Mouse (Mus musculus) forebrain, embryonic 10.5 days (tissue): Measurements from ENCODE around the gene Mcrs1. TPM values are rescaled to one million over a fixed set of nuclear protein-coding genes. Genes with fewer than 3 reads are reported as not detected.
A peak's percentile ranks its signal among the peaks of the same experiment; 100 is the strongest.

ENCODE experiments used
- DNase-seq: peaks from one replicate; pipeline ENCODE4 v3.0.0-alpha.2; 2017; ENCODE audit warnings: low spot score; ENCODE audit errors: extremely low spot score
- H3K27ac ChIP-seq: fragments of 300-500 bp; sonication (generic); 2 replicates; pipeline ENCODE4 v1.5.1; 2016; ENCODE audit warnings: mild to moderate bottlenecking
- H3K27me3 ChIP-seq: fragments of 300-500 bp; sonication (generic); 2 replicates; pipeline ENCODE4 v1.6.1; 2016; ENCODE audit warnings: mild to moderate bottlenecking; ENCODE audit not compliant: poor library complexity, severe bottlenecking
- H3K36me3 ChIP-seq: fragments of 300-500 bp; sonication (generic); replicated peaks from 2 replicates; pipeline ENCODE4 v1.6.1; 2016; ENCODE audit warnings: mild to moderate bottlenecking, moderate library complexity
- H3K4me1 ChIP-seq: fragments of 300-500 bp; sonication (generic); 2 replicates; pipeline ENCODE4 v1.6.1; 2016
- H3K4me3 ChIP-seq: fragments of 300-500 bp; sonication (generic); 2 replicates; pipeline ENCODE4 v1.5.1; 2016; ENCODE audit warnings: mild to moderate bottlenecking, moderate library complexity
- H3K9me3 ChIP-seq: fragments of 300-500 bp; sonication (generic); 2 replicates; pipeline ENCODE4 v1.6.1; 2016; ENCODE audit warnings: mild to moderate bottlenecking, moderate library complexity
- WGBS: fragments of 180-500 bp; shearing (Covaris S2); methylation state at CpG from one replicate; pipeline ENCODE4 v1.1.7; 2016; 5-methylcytosine and 5-hydroxymethylcytosine counted together
- polyA plus RNA-seq: library from polyadenylated mRNA; unstranded; fragments of >200 nt; fragmentation: Nextera tagmentation; extraction: Ambion mirVana; gene quantifications from 2 replicates; pipeline ENCODE4 v1.2.1, GENCODE M21; 2016

Gene Mcrs1
- polyA plus RNA-seq, 1 experiment from 2014 or later = 203 TPM

- H3K9me3 ChIP-seq = no peaks in the 10 kb centered on the region
Measured at GRCm38 (mm10) chr15:99242045-99242444, 9.7 kb downstream of the Mcrs1 start.

GRCm38 (mm10) chr15:99241249-99241648, 10.5 kb downstream of the Mcrs1 start:
- Histone ChIP-seq H3K9me3 (no peaks in the 10 kb centered on the region), H3K36me3 (peaks cover 63% of the 10 kb centered on the region), H3K4me1 (peaks cover 8% of the 10 kb centered on the region; the same call in 1 of the 2 replicates), H3K4me3 (no peak overlapping the region), H3K27me3 (no peaks in the 10 kb centered on the region), H3K27ac (no peak overlapping the region)
- DNase-seq = no peak
- 85% methylated on average over 4 of the region's 4 CpGs for WGBS

More at GRCm38 (mm10) chr15:99242045-99242444, 9.7 kb downstream of the Mcrs1 start:
- Histone ChIP-seq H3K4me1 (peaks cover 8% of the 10 kb centered on the region; the same call in 1 of the 2 replicates), H3K4me3 (no peak overlapping the region), H3K36me3 (peaks cover 71% of the 10 kb centered on the region), H3K27ac (no peak overlapping the region), H3K27me3 (no peaks in the 10 kb centered on the region)
- 94% methylated on average over 10 of the region's 10 CpGs for WGBS
- DNase-seq = no peak

DNA sequence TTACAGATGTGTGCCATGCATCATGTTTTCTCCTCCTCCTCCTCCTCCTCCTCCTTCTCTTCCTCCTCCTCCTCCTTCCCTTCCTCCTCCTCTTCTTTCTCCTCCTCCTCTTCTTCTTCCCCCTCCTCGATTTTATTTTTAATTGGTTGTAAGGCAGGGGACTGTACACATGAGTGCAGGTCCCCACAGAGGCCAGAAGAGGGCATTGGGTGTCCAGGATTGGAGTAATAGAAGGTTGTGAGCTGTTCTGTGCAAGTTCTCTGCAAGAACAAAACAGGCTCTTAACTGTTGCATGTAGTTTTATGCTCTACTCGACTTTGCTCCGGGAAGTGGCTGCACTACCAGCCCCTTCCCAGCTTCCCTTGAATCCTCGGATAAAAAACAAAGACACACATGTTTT, 11.6 kb downstream of the Mcrs1 start:
- peaks cover 8% of the 10 kb centered on the region; the same call in 1 of the 2 replicates for H3K4me1 ChIP-seq
- H3K36me3 ChIP-seq = peaks cover 52% of the 10 kb centered on the region
- 82% methylated on average over 4 of the region's 4 CpGs for WGBS
- H3K27me3 ChIP-seq = no peaks in the 10 kb centered on the region
- DNase-seq = no peak
- H3K4me3 ChIP-seq = no peak overlapping the region
- no peaks in the 10 kb centered on the region for H3K9me3 ChIP-seq
- no peak overlapping the region for H3K27ac ChIP-seq

GRCm38 (mm10) chr15:99238006-99238405, 13.8 kb downstream of the Mcrs1 start:
- H3K4me1 ChIP-seq = peaks cover 22% of the 10 kb centered on the region
- no peak overlapping the region for H3K4me3 ChIP-seq
- 63% methylated on average over 11 of the region's 11 CpGs for WGBS
- H3K27me3 ChIP-seq = peaks cover 18% of the 10 kb centered on the region
- H3K27ac ChIP-seq = peak overlapping the region; percentile 31; the same call in 1 of the 2 replicates
- no peak for DNase-seq
- H3K36me3 ChIP-seq = peaks cover 30% of the 10 kb centered on the region
- no peaks in the 10 kb centered on the region for H3K9me3 ChIP-seq

GRCm38 (mm10) chr15:99234326-99235010, 17.3 kb downstream of the Mcrs1 start:
- peaks cover 24% of the 10 kb centered on the region for H3K4me1 ChIP-seq
- WGBS = 68% methylated on average over 12 of the region's 12 CpGs
- no peak overlapping the region for H3K4me3 ChIP-seq
- peaks cover 54% of the 10 kb centered on the region for H3K27me3 ChIP-seq
- no peak for DNase-seq
- no peak overlapping the region for H3K27ac ChIP-seq
- H3K36me3 ChIP-seq = no peaks in the 10 kb centered on the region
- no peaks in the 10 kb centered on the region for H3K9me3 ChIP-seq

DNA sequence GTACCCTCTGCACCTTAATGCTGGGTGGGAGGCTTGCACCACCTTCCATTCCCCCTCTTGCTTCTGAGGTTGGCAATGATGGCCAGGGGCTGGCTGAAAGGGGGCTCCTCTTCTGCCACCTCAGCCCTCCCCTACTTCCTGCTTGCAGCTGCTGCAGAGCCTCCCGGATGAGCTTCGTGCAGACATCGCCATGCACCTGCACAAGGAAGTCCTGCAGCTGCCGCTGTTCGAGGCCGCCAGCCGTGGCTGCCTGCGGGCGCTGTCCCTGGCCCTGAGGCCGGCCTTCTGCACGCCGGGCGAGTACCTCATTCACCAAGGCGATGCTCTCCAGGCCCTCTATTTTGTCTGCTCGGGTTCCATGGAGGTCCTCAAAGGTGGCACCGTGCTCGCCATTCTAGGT, 18.0 kb downstream of the Mcrs1 start:
- Histone ChIP-seq H3K4me1 (peaks cover 27% of the 10 kb centered on the region), H3K27ac (peak overlapping the region; percentile 21; the same call in 1 of the 2 replicates), H3K27me3 (peaks cover 61% of the 10 kb centered on the region), H3K36me3 (no peaks in the 10 kb centered on the region), H3K9me3 (no peaks in the 10 kb centered on the region), H3K4me3 (no peak overlapping the region)
- WGBS = 74% methylated on average over 17 of the region's 17 CpGs
- no peak for DNase-seq

- Histone ChIP-seq H3K27ac (no peak overlapping the region), H3K4me3 (no peak overlapping the region), H3K4me1 (peaks cover 31% of the 10 kb centered on the region), H3K36me3 (no peaks in the 10 kb centered on the region), H3K27me3 (peaks cover 79% of the 10 kb centered on the region), H3K9me3 (no peaks in the 10 kb centered on the region)
- 79% methylated on average over 10 of the region's 10 CpGs for WGBS
- no peak for DNase-seq
Measured at GRCm38 (mm10) chr15:99231998-99232397, 19.8 kb downstream of the Mcrs1 start.

DNA sequence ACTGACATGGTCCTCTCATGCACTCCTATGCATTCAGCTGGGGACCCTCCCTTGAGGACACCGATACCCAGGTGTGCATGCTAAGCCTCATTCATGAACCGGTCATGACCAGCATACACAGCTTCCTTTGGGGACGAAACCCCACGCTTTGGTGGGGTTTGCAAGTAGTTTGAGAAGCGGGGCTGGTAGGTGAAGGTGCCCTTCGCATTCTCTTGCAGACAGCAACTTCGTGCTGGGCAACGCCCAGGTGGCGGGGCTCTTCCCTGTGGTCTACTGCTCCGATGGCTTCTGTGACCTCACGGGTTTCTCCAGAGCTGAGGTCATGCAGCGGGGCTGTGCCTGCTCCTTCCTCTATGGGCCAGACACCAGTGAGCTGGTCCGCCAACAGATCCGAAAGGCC, 25.7 kb downstream of the Mcrs1 start:
- WGBS = 14% methylated on average over 14 of the region's 14 CpGs
- no peak overlapping the region for H3K27ac ChIP-seq
- H3K4me1 ChIP-seq = peaks cover 64% of the 10 kb centered on the region
- peaks cover 100% of the 10 kb centered on the region for H3K27me3 ChIP-seq
- DNase-seq = no peak
- H3K36me3 ChIP-seq = no peaks in the 10 kb centered on the region
- no peaks in the 10 kb centered on the region for H3K9me3 ChIP-seq
- H3K4me3 ChIP-seq = peak overlapping the region; percentile 50; the same call in 1 of the 2 replicates

DNA sequence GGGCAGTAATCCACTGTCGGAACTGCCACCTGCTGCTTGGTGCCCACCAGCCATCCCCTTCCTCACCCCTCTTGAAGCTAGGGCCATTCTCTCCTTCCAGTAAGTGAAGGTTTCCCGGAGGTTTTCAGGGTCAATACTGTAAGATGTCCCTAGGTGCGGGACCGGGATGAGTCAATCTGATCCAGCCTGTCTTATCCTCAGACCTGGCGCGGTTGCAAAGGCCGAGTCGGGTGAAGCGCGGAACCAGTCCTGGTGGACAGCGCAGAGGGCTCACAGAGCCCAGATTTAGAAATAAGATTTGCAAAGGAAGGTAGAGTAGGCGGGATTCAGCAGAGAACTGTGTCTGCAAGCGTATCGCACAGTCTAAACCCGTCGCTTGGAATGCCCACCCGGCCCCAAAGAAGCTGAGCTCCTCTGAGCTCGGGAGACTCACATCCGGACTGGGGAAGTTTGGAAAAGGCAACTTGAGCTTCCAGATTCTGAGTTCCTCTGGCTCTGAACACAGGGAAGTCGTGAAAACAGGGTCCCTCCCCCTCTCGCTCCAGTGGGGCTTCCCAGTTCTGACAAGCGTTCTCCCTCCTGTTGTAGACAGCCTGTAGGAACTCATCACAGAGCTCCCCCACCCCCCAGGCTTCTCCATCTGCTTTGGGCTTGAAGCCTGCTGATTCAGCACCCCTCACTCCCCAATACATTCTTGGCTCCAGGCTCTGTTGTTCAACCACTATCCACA, 26.5 kb downstream of the Mcrs1 start:
- DNase-seq = peak; percentile 34
- under 1% methylated on average over 22 of the region's 22 CpGs for WGBS
- Histone ChIP-seq H3K4me3 (peak overlapping the region; percentile 50), H3K27ac (no peak overlapping the region), H3K27me3 (peaks cover 100% of the 10 kb centered on the region), H3K9me3 (no peaks in the 10 kb centered on the region), H3K36me3 (no peaks in the 10 kb centered on the region), H3K4me1 (peaks cover 66% of the 10 kb centered on the region)

GRCm38 (mm10) chr15:99224208-99224911, 27.4 kb downstream of the Mcrs1 start, which contains the start of gene Kcnh3:
Gene Kcnh3, plus strand, starts transcription at chr15:99224861.
- peak within 1 kb of the TSS; percentile 50 for H3K4me3 ChIP-seq
- peaks cover 65% of the 10 kb centered on the region for H3K4me1 ChIP-seq

GRCm38 (mm10) chr15:99223585-99224207, 28.1 kb downstream of the Mcrs1 start:
- Histone ChIP-seq H3K4me3 (peak overlapping the region; percentile 50), H3K27me3 (peaks cover 97% of the 10 kb centered on the region), H3K36me3 (no peaks in the 10 kb centered on the region), H3K4me1 (peaks cover 62% of the 10 kb centered on the region), H3K27ac (peak overlapping the region; percentile 36; the same call in 1 of the 2 replicates), H3K9me3 (no peaks in the 10 kb centered on the region)
- 1% methylated on average over 46 of the region's 46 CpGs for WGBS
- DNase-seq = peak; percentile 53

More at GRCm38 (mm10) chr15:99224208-99224911, 27.4 kb downstream of the Mcrs1 start, which contains the start of gene Kcnh3:
- no peaks in the 10 kb centered on the region for H3K9me3 ChIP-seq
- no peak for DNase-seq
- H3K27ac ChIP-seq = peak within 1 kb of the TSS; percentile 46; the same call in 1 of the 2 replicates
- 1% methylated on average over 66 of the region's 66 CpGs for WGBS
- H3K27me3 ChIP-seq = peaks cover 100% of the 10 kb centered on the region
- no peaks in the 10 kb centered on the region for H3K36me3 ChIP-seq
